Mouse (Mus musculus) hindbrain, embryonic 12.5 days (tissue): ENCODE results near the gene Setmar. TPM values are rescaled to one million over a fixed set of nuclear protein-coding genes. Genes with fewer than 3 reads are reported as not detected.

Source experiments
- ATAC-seq: fragments of 200-750 bp; cut with Nextera tagmentation; 2 replicates; pipeline ENCODE4 v1.8.0; 2017; ENCODE audit warnings: moderate TSS enrichment; ENCODE audit not compliant: low FRiP score
- H3K27ac ChIP-seq: fragments of 300-500 bp; sonication (generic); 2 replicates; pipeline ENCODE4 v1.5.1; 2016; ENCODE audit warnings: mild to moderate bottlenecking
- H3K27me3 ChIP-seq: fragments of 300-500 bp; sonication (generic); 2 replicates; pipeline ENCODE4 v1.6.1; 2016; ENCODE audit warnings: mild to moderate bottlenecking
- H3K36me3 ChIP-seq: fragments of 300-500 bp; sonication (generic); 2 replicates; pipeline ENCODE4 v1.6.1; 2016; ENCODE audit warnings: mild to moderate bottlenecking
- H3K4me1 ChIP-seq: fragments of 300-500 bp; sonication (generic); 2 replicates; pipeline ENCODE4 v1.6.1; 2016
- H3K4me2 ChIP-seq: fragments of 300-500 bp; sonication (generic); replicated peaks from 2 replicates; pipeline ENCODE4 v1.6.1; 2016; ENCODE audit warnings: mild to moderate bottlenecking
- H3K4me3 ChIP-seq: fragments of 300-500 bp; sonication (generic); 2 replicates; pipeline ENCODE4 v1.5.1; 2016; ENCODE audit warnings: mild to moderate bottlenecking
- H3K9ac ChIP-seq: fragments of 300-500 bp; sonication (generic); 2 replicates; pipeline ENCODE4 v1.6.1; 2016; ENCODE audit warnings: mild to moderate bottlenecking, moderate library complexity
- H3K9me3 ChIP-seq: fragments of 300-500 bp; sonication (generic); replicated peaks from 2 replicates; pipeline ENCODE4 v1.6.1; 2016; ENCODE audit warnings: mild to moderate bottlenecking
- WGBS: fragments of 180-500 bp; shearing (Covaris S2); methylation state at CpG from one replicate; pipeline ENCODE4 v1.1.7; 2016; 5-methylcytosine and 5-hydroxymethylcytosine counted together
- polyA plus RNA-seq: library from polyadenylated mRNA; unstranded; fragments of >200 nt; fragmentation: Nextera tagmentation; extraction: Ambion mirVana; gene quantifications from 2 replicates; pipeline ENCODE4 v1.2.1, GENCODE M21; 2016

The Setmar gene
- polyA plus RNA-seq, 1 experiment from 2014 or later = 8.7 TPM

- no peaks in the 10 kb centered on the region for H3K9me3 ChIP-seq
- no peaks in the 10 kb centered on the region for H3K36me3 ChIP-seq
- H3K9ac ChIP-seq = no peak overlapping the region
- H3K27ac ChIP-seq = no peak overlapping the region
- H3K4me1 ChIP-seq = no peaks in the 10 kb centered on the region
- H3K4me3 ChIP-seq = no peak overlapping the region
- ATAC-seq = no peak
- H3K4me2 ChIP-seq = no peak overlapping the region
- H3K27me3 ChIP-seq = no peaks in the 10 kb centered on the region
- WGBS = 79% methylated on average over 1 of the region's 1 CpGs
Measured at GRCm38 (mm10) chr6:108091296-108091695, 26.5 kb downstream of the Setmar start.

DNA sequence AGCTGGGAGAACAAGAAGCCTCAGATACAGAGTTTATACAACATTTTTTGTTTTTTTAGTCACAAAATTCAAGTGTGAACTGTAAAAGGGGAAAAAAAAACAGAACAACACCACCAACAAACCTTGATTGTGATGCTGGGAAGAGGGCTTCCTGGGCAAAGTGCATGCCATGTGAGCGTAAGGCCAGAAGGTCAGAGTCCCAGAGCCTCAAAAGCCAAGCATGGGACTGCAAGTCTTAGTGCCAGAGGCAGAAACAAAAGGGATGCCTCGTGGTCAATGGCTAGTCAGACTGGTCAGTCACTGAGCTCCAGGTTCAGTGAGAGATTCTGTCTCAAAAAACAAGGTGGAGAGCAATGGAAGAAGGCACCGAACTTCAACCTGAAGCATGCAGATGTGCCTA, 27.8 kb downstream of the Setmar start:
- H3K27ac ChIP-seq = no peak overlapping the region
- ATAC-seq = no peak
- H3K9me3 ChIP-seq = no peaks in the 10 kb centered on the region
- no peaks in the 10 kb centered on the region for H3K4me1 ChIP-seq
- H3K27me3 ChIP-seq = no peaks in the 10 kb centered on the region
- no peak overlapping the region for H3K4me3 ChIP-seq
- no peak overlapping the region for H3K9ac ChIP-seq
- H3K4me2 ChIP-seq = no peak overlapping the region
- no peaks in the 10 kb centered on the region for H3K36me3 ChIP-seq
- 76% methylated on average over 3 of the region's 3 CpGs for WGBS

DNA sequence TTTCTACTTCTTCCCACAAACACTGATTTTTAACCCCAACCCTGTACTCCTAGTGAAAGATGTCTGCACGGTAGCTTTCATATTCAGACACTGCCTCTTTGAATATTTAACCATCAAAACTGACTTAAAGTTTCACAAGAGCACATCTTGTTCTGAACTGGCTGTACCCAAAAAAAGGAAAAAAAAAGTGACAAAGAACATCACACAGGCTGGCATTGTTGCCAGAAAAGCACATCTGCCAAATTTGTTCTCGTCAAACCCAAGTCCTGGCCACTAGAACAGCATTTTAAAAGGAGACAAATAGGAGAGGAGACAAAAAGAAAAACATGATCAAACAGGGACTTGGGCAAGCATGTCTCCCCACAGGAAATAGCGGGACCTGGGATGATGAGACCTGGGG, 28.6 kb downstream of the Setmar start:
- 74% methylated on average over 3 of the region's 3 CpGs for WGBS
- H3K27me3 ChIP-seq = no peaks in the 10 kb centered on the region
- no peak overlapping the region for H3K9ac ChIP-seq
- ATAC-seq = no peak
- no peaks in the 10 kb centered on the region for H3K4me1 ChIP-seq
- H3K9me3 ChIP-seq = no peaks in the 10 kb centered on the region
- no peak overlapping the region for H3K4me2 ChIP-seq
- no peaks in the 10 kb centered on the region for H3K36me3 ChIP-seq
- H3K4me3 ChIP-seq = no peak overlapping the region
- no peak overlapping the region for H3K27ac ChIP-seq

GRCm38 (mm10) chr6:108095445-108095844, 30.6 kb downstream of the Setmar start:
- H3K9ac ChIP-seq = no peak overlapping the region
- no peaks in the 10 kb centered on the region for H3K27me3 ChIP-seq
- 81% methylated on average over 5 of the region's 5 CpGs for WGBS
- H3K4me1 ChIP-seq = 0 out of 2 replicates have a peak, but pooled peaks cover 3% of the 10 kb centered on the region
- H3K36me3 ChIP-seq = no peaks in the 10 kb centered on the region
- no peak overlapping the region for H3K4me2 ChIP-seq
- no peak overlapping the region for H3K27ac ChIP-seq
- H3K4me3 ChIP-seq = no peak overlapping the region
- H3K9me3 ChIP-seq = no peaks in the 10 kb centered on the region
- ATAC-seq = no peak

DNA sequence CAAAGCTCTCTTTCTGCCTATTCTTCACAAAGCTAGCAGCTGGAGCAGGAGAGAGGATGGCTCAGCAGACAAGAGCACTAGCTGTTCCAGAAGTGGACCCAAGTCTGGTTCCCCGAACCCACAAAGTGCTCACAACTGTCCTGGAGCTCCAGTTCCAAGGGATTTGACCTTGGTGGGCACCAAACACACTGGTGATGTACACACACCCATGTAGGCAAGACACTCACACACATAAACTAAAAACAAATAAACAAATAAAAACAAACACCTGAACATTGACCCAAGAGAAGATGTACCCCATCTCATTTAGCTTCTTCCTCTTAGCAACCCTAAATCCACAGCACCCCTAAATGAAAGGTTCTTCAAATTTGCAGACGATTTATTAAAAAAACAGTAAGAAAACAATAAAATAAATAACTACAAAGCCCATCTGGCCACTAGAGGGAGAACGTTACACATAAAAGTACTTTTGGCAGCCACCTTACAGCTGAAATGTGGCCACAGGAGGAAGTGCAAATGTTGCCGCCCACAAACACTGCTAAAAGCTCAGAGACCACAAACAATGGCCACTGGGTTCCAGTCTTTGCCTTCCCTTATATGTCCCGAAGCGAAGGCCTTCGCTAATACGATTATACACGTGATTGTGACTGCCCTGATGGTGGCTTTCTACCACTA, 33.5 kb downstream of the Setmar start:
- peak; percentile 45 for ATAC-seq
- Histone ChIP-seq H3K9ac (no peak overlapping the region), H3K27ac (no peak overlapping the region), H3K36me3 (no peaks in the 10 kb centered on the region), H3K4me1 (0 out of 2 replicates have a peak, but pooled peaks cover 3% of the 10 kb centered on the region), H3K9me3 (no peaks in the 10 kb centered on the region), H3K4me2 (no peak overlapping the region), H3K27me3 (no peaks in the 10 kb centered on the region), H3K4me3 (no peak overlapping the region)
- 13% methylated on average over 9 of the region's 9 CpGs for WGBS

DNA sequence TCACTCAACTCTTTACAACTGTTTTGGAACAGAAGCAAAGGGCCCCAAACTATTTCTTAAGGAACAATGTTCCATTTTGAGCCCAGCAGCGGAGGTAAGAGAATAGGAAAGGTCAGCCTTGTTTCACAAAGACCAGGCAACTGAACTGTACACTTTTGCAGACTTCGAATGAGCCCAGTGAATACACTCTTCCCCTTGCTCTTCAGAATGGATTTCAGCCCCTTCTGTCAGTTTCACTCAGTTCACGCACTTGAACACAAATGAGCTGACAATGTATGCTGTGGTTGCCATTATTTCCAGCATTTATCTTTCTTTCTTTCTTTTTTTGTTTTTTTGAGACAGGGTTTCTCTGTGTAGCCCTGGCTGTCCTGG, 34.0 kb downstream of the Setmar start:
- no peak for ATAC-seq
- 56% methylated on average over 3 of the region's 3 CpGs for WGBS
- Histone ChIP-seq H3K4me3 (no peak overlapping the region), H3K9ac (no peak overlapping the region), H3K4me1 (0 out of 2 replicates have a peak, but pooled peaks cover 3% of the 10 kb centered on the region), H3K9me3 (no peaks in the 10 kb centered on the region), H3K27ac (no peak overlapping the region), H3K27me3 (no peaks in the 10 kb centered on the region), H3K36me3 (no peaks in the 10 kb centered on the region), H3K4me2 (no peak overlapping the region)

DNA sequence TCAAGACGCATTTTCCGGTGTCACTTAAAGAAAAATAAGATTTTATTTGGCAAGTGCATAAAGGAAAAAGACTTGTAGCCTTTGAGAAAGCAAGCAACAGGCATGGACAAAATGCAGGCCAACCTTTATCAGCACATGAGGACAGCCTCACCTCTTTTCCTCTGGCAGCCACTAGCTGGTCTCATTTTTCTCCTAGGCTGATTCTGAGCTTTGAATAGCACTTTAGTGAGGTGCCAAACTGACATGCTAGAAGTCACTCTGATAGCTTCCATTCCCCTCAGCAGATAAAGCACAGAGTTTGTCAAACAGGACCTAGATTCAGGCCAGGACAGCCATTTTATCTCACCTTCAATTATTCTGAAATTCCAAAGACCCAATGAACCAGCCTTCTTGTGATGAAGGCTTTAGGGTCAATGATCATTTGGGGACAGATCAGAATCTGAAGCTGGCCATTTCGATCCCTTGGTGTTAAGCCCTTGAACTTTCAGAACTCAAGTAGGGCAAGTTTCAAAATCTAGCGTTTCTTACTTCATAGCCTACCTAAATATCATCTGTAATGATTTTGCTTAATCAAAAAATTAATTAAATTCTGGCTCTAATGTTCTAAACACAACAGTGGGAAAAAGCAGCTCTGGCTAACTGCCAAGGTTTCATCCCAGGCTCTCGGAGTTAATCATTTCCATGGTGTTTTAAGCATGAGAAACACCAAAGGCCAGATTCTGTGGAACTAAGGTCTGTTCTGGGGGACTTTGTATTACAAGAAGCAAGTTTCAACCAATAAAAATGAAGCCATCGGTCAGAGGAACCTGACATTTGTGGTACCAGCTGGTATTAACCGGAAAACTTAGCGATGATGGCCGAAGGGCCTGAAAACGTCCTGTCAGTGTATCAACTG, 37.3 kb downstream of the Setmar start:
- H3K9me3 ChIP-seq = no peaks in the 10 kb centered on the region
- no peaks in the 10 kb centered on the region for H3K27me3 ChIP-seq
- no peak overlapping the region for H3K4me2 ChIP-seq
- no peak overlapping the region for H3K4me3 ChIP-seq
- H3K4me1 ChIP-seq = 0 out of 2 replicates have a peak, but pooled peaks cover 3% of the 10 kb centered on the region
- H3K9ac ChIP-seq = no peak overlapping the region
- H3K36me3 ChIP-seq = 0 out of 2 replicates have a peak, but pooled peaks cover 4% of the 10 kb centered on the region
- WGBS = 89% methylated on average over 10 of the region's 10 CpGs
- no peak for ATAC-seq
- no peak overlapping the region for H3K27ac ChIP-seq

- Histone ChIP-seq H3K9ac (no peak overlapping the region), H3K27ac (no peak overlapping the region), H3K4me3 (no peak overlapping the region), H3K36me3 (peaks cover 9% of the 10 kb centered on the region; the same call in 1 of the 2 replicates), H3K27me3 (no peaks in the 10 kb centered on the region), H3K9me3 (no peaks in the 10 kb centered on the region), H3K4me1 (no peaks in the 10 kb centered on the region), H3K4me2 (no peak overlapping the region)
- ATAC-seq = no peak
Measured at GRCm38 (mm10) chr6:108107376-108107775, 42.5 kb downstream of the Setmar start.

DNA sequence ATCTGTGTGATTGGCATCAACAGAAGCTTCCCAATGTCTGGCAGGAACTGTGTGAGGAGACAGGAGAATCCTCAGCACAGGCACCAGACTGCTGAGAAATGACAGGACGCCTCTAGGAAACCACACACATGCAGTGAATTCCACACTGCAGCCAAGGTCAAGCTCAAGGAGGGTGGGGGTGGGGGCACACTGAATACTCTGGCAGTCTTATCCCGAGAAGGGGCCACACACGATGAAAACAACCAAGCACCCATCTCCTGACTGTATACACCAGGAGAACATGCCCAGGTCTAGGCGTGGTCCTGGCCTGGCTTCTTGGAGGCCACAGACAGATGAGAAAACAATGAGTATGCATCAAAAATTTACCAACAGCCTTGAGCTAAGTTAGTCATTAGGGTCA, 45.5 kb downstream of the Setmar start:
- Histone ChIP-seq H3K27me3 (no peaks in the 10 kb centered on the region), H3K27ac (no peak overlapping the region), H3K4me1 (no peaks in the 10 kb centered on the region), H3K9ac (no peak overlapping the region), H3K4me3 (no peak overlapping the region), H3K4me2 (no peak overlapping the region), H3K9me3 (no peaks in the 10 kb centered on the region), H3K36me3 (peaks cover 5% of the 10 kb centered on the region; the same call in 1 of the 2 replicates)
- no peak for ATAC-seq
- WGBS = 75% methylated on average over 4 of the region's 4 CpGs

DNA sequence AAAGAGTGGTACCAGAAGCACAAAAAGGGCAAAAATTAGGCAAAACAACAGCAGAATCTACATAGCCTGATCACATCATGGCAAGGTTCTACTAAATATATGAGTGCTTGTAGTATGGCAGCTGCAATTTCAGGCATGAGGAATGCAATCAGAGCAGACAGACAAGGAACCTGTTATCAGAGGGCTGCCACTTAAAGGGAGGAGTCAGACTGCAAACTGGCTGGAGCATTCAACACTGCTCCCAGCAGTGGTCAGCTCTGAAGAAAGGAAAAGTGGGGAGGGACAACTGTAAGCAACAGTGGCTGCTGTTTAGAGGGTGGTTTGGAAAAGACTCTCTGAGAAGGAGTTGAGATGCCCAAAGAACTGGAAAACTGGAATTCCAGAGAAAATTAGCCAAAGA, 46.8 kb downstream of the Setmar start:
- Histone ChIP-seq H3K36me3 (peaks cover 5% of the 10 kb centered on the region; the same call in 1 of the 2 replicates), H3K9me3 (no peaks in the 10 kb centered on the region), H3K27me3 (no peaks in the 10 kb centered on the region), H3K9ac (no peak overlapping the region), H3K4me1 (no peaks in the 10 kb centered on the region), H3K4me3 (no peak overlapping the region), H3K27ac (no peak overlapping the region), H3K4me2 (no peak overlapping the region)
- ATAC-seq = no peak

GRCm38 (mm10) chr6:108114971-108115370, 50.1 kb downstream of the Setmar start:
- no peak for ATAC-seq
- Histone ChIP-seq H3K4me3 (no peak overlapping the region), H3K9ac (no peak overlapping the region), H3K27me3 (no peaks in the 10 kb centered on the region), H3K36me3 (no peaks in the 10 kb centered on the region), H3K4me2 (no peak overlapping the region), H3K27ac (no peak overlapping the region), H3K9me3 (no peaks in the 10 kb centered on the region), H3K4me1 (no peaks in the 10 kb centered on the region)
- 97% methylated on average over 1 of the region's 1 CpGs for WGBS

DNA sequence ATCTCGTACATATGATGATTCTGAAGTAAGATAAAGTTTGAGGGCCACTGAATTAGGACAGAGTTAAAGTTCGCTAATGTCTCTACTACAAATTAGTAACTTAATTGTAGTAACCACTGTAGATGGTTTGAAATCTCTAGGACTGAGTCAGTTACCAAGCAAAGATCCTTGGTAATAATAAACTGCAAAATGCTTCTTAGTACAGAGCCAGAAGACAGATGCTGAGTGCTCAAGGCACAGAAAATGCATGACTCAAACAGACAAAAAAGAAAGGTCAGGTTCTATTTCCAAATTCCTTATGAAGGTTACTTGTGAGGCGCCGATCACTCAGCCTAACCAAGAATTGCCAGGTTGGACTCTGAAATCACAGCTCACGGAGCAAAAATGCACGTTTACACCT, 53.0 kb downstream of the Setmar start:
- Histone ChIP-seq H3K4me3 (no peak overlapping the region), H3K4me1 (no peaks in the 10 kb centered on the region), H3K27me3 (no peaks in the 10 kb centered on the region), H3K9ac (no peak overlapping the region), H3K36me3 (no peaks in the 10 kb centered on the region), H3K9me3 (no peaks in the 10 kb centered on the region), H3K4me2 (no peak overlapping the region), H3K27ac (no peak overlapping the region)
- no peak for ATAC-seq
- WGBS = 93% methylated on average over 6 of the region's 6 CpGs

DNA sequence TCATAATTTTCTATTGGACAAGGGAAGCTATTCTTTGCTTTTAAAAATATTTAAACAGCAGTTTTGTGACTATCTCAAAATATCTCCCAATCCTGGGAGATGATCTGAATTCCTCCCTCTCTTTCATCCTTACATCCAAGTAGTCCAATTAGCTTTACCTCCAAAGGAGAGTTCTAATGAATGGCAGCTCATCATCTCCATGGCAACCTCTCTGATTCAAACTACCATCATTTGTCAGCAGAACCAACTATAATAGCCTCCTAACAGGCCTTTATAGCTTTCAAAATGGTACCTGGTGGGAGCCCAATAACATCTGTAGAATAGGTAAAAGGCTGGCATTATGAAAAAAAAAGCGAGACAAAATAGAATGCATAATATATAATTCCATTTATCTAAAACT, 60.6 kb downstream of the Setmar start:
- ATAC-seq = no peak

More for the DNA sequence above, 60.6 kb downstream of the Setmar start:
- H3K4me1 ChIP-seq = no peaks in the 10 kb centered on the region
- H3K27ac ChIP-seq = no peak overlapping the region
- no peaks in the 10 kb centered on the region for H3K36me3 ChIP-seq
- no peak overlapping the region for H3K9ac ChIP-seq
- WGBS = 78% methylated on average over 1 of the region's 1 CpGs
- no peaks in the 10 kb centered on the region for H3K27me3 ChIP-seq
- no peaks in the 10 kb centered on the region for H3K9me3 ChIP-seq
- H3K4me3 ChIP-seq = no peak overlapping the region
- H3K4me2 ChIP-seq = no peak overlapping the region
